Comparison of ENCODE assay signal across 20 mouse cellular contexts in genomic region chr1:134889629-134890028, GRCm38 (mm10).
DNase-seq lines count a peak whose midpoint lies in the region; ATAC-seq and TF ChIP-seq lines count a peak whose summit lies in the region.
"Had no signal": no experiment of that assay in that cellular context is flagged by ENCODE, and none has a peak within 500 bp of the region (broad histone marks: within the 10 kb centered on the region; RNA-seq: fewer than 3 reads in every experiment).

No protein-coding gene starts in this region.

- H3K27ac ChIP-seq in forebrain, postnatal 0 days (ENCODE audit: low read depth, low read length): no peak overlapping the region
- H3K27ac ChIP-seq: embryonic facial prominence, embryonic 15.5 days; forebrain, embryonic 10.5 days; hindbrain, embryonic 15.5 days had no signal

- no peaks in the 10 kb centered on the region for H3K4me1 ChIP-seq in forebrain, postnatal 0 days (ENCODE audit: insufficient read depth)
- H3K4me1 ChIP-seq: embryonic facial prominence, embryonic 15.5 days; forebrain, embryonic 10.5 days; heart, embryonic 12.5 days; hindbrain, embryonic 15.5 days had no signal

- no peak for ATAC-seq in forebrain, postnatal 0 days
- ATAC-seq: forebrain, embryonic 14.5 days had no signal

- H3K4me2 ChIP-seq in forebrain, postnatal 0 days (ENCODE audit: low read depth): no peak overlapping the region
- H3K4me2 ChIP-seq: embryonic facial prominence, embryonic 15.5 days; heart, embryonic 12.5 days; hindbrain, embryonic 15.5 days had no signal

- no peak for TF ChIP-seq CTCF in forebrain, postnatal 0 days (IDR thresholded peaks at IDR 0.05; ENCODE audit: low read depth)

- 88% methylated on average over 6 of the region's 6 CpGs for WGBS in forebrain, postnatal 0 days

- no peaks in the 10 kb centered on the region for H3K9me3 ChIP-seq in forebrain, postnatal 0 days (ENCODE audit: low read length)
- H3K9me3 ChIP-seq: embryonic facial prominence, embryonic 15.5 days; forebrain, embryonic 10.5 days; heart, embryonic 12.5 days; hindbrain, embryonic 15.5 days had no signal

- no peak overlapping the region for H3K9ac ChIP-seq in forebrain, postnatal 0 days
- H3K9ac ChIP-seq: embryonic facial prominence, embryonic 15.5 days; heart, embryonic 12.5 days; hindbrain, embryonic 15.5 days had no signal

- H3K27me3 ChIP-seq in forebrain, postnatal 0 days (ENCODE audit: insufficient read depth, low read length): no peaks in the 10 kb centered on the region
- H3K27me3 ChIP-seq: embryonic facial prominence, embryonic 15.5 days; heart, embryonic 12.5 days; hindbrain, embryonic 15.5 days had no signal

- peak; percentile 34 for DNase-seq in layer of hippocampus, adult 9-11 months
- no peak for DNase-seq in layer of hippocampus, adult 11-12 months (ENCODE audit: low spot score)
- DNase-seq in right cerebral cortex, adult 2 months (ENCODE audit: low spot score in 2 of 2): peak; percentile 58 to 61
- no peak for DNase-seq in right cerebral cortex, postnatal 36 days (ENCODE audit: low spot score in 2 of 2)
- DNase-seq in brain, adult 2 months (ENCODE audit: low read depth, low spot score): peak; percentile 83
- peak; percentile 39 for DNase-seq in telencephalon, adult 2 months (ENCODE audit: low read depth, low spot score)
- DNase-seq in spleen, postnatal 14 days (ENCODE audit: low spot score in 2 of 2): no peak
- DNase-seq in forebrain, postnatal 0 days: no peak
- DNase-seq: adrenal gland, postnatal 25 days; cerebellum, adult 2 months; cerebellum, postnatal 10 days; embryo, embryonic 11 days; gastrocnemius, postnatal 14 days; heart, postnatal 36 days had no signal

- H3K36me3 ChIP-seq in forebrain, postnatal 0 days (ENCODE audit: insufficient read depth): peaks cover 29% of the 10 kb centered on the region

- no peak overlapping the region for H3K4me3 ChIP-seq in forebrain, postnatal 0 days (ENCODE audit: low read depth, low read length)
- H3K4me3 ChIP-seq: embryonic facial prominence, embryonic 15.5 days; erythroblast, embryonic 14.5 days; forebrain, embryonic 10.5 days; heart, embryonic 12.5 days; hindbrain, embryonic 15.5 days had no signal

Comparison
In these comparisons a context has a peak if more than half of its experiments do, and no peak if none do; other contexts are left out.
1. DNase-seq: peak in layer of hippocampus, adult 9-11 months (single experiment), right cerebral cortex, adult 2 months (2 of 2), brain, adult 2 months (single experiment) and telencephalon, adult 2 months (single experiment); none in layer of hippocampus, adult 11-12 months (single experiment), right cerebral cortex, postnatal 36 days (0 of 2), spleen, postnatal 14 days (0 of 2) and forebrain, postnatal 0 days (single experiment).